Comparison of ENCODE assay signal across 31 mouse cellular contexts in genomic region chr16:96439682-96440081, GRCm38 (mm10). TPM values are rescaled to one million over a fixed set of nuclear protein-coding genes. Genes with fewer than 3 reads are reported as not detected.
DNase-seq lines count a peak whose midpoint lies in the region; ATAC-seq lines count a peak whose summit lies in the region.
"Had no signal": no experiment of that assay in that cellular context is flagged by ENCODE, and none has a peak within 500 bp of the region (broad histone marks: within the 10 kb centered on the region; RNA-seq: fewer than 3 reads in every experiment).

No protein-coding gene starts in this region.

- peak; percentile 33 for DNase-seq in midbrain, embryonic 11.5 days (ENCODE audit: low spot score, missing footprints)
- DNase-seq in midbrain, embryonic 10.5 days (ENCODE audit: low spot score): no peak
- DNase-seq in forebrain, embryonic 11.5 days (ENCODE audit: low spot score): no peak
- DNase-seq in urinary bladder, postnatal 14 days (ENCODE audit: low spot score): no peak
- no peak for DNase-seq in frontal cortex, postnatal 36 days (ENCODE audit: low spot score in 2 of 2)
- DNase-seq: adrenal gland, adult 8-10 months; cerebellum, adult 8-10 months; cerebellum, postnatal 36 days; gastrocnemius, postnatal 14 days; heart, adult 18-20 months; heart, postnatal 14 days; kidney, adult 8-10 months; kidney, postnatal 14 days; lung, postnatal 14 days; right cerebral cortex, postnatal 4 days; thymus, adult 18-20 months; thymus, postnatal 36 days had no signal

- no peak overlapping the region for H3K27ac ChIP-seq in midbrain, embryonic 11.5 days (ENCODE audit: low read depth, low read length)
- H3K27ac ChIP-seq in midbrain, embryonic 10.5 days (replicated peaks): no peak overlapping the region
- H3K27ac ChIP-seq in liver, embryonic 15.5 days (replicated peaks): no peak overlapping the region
- no peak overlapping the region for H3K27ac ChIP-seq in forebrain, embryonic 11.5 days (ENCODE audit: low read depth, low read length)
- H3K27ac ChIP-seq: heart, embryonic 13.5 days; hindbrain, embryonic 14.5 days; liver, embryonic 14.5 days; midbrain, embryonic 15.5 days; neural tube, embryonic 12.5 days; stomach, embryonic 15.5 days had no signal

- no peak for ATAC-seq in midbrain, embryonic 11.5 days (ENCODE audit: low FRiP score)
- ATAC-seq in granulocyte monocyte progenitor cell, adult 5-6 weeks (replicated peaks; ENCODE audit: poor library complexity, severe bottlenecking): peak; percentile 89
- peak; percentile 43 for ATAC-seq in liver, embryonic 15.5 days (ENCODE audit: insufficient read depth)
- ATAC-seq in forebrain, embryonic 11.5 days (replicated peaks; ENCODE audit: low FRiP score): no peak
- ATAC-seq: activated CD4-positive, CD25-positive, alpha-beta regulatory T cell, adult 4 months; inflammation-experienced regulatory T-cells, adult 6 months; midbrain, embryonic 15.5 days had no signal

- no peak overlapping the region for H3K4me3 ChIP-seq in midbrain, embryonic 11.5 days (ENCODE audit: low read depth, low read length)
- H3K4me3 ChIP-seq in midbrain, embryonic 10.5 days: no peak overlapping the region
- H3K4me3 ChIP-seq in liver, embryonic 15.5 days (replicated peaks): no peak overlapping the region
- no peak overlapping the region for H3K4me3 ChIP-seq in forebrain, embryonic 11.5 days (ENCODE audit: low read depth, low read length)
- H3K4me3 ChIP-seq: heart, embryonic 13.5 days; megakaryocyte, embryonic 14.5 days; midbrain, embryonic 15.5 days; neural tube, embryonic 12.5 days; stomach, embryonic 15.5 days had no signal

- no peak overlapping the region for H3K9ac ChIP-seq in midbrain, embryonic 11.5 days (ENCODE audit: low read length)
- no peak overlapping the region for H3K9ac ChIP-seq in liver, embryonic 15.5 days
- H3K9ac ChIP-seq in forebrain, embryonic 11.5 days (ENCODE audit: low read length): no peak overlapping the region
- H3K9ac ChIP-seq: heart, embryonic 13.5 days; hindbrain, embryonic 14.5 days; liver, embryonic 14.5 days; midbrain, embryonic 15.5 days; neural tube, embryonic 12.5 days; stomach, embryonic 15.5 days had no signal

- H3K4me1 ChIP-seq in midbrain, embryonic 11.5 days (ENCODE audit: control insufficient read depth, insufficient read depth, low read length): no peaks in the 10 kb centered on the region
- peaks cover 2% of the 10 kb centered on the region; the same call in 1 of the 2 replicates for H3K4me1 ChIP-seq in midbrain, embryonic 10.5 days
- no peaks in the 10 kb centered on the region for H3K4me1 ChIP-seq in liver, embryonic 15.5 days (replicated peaks)
- no peaks in the 10 kb centered on the region for H3K4me1 ChIP-seq in forebrain, embryonic 11.5 days (replicated peaks; ENCODE audit: control insufficient read depth, insufficient read depth, low read length)
- H3K4me1 ChIP-seq: heart, embryonic 13.5 days; megakaryocyte, embryonic 14.5 days; neural tube, embryonic 12.5 days had no signal

- no peaks in the 10 kb centered on the region for H3K36me3 ChIP-seq in midbrain, embryonic 11.5 days (ENCODE audit: control insufficient read depth, insufficient read depth, low read length)
- no peaks in the 10 kb centered on the region for H3K36me3 ChIP-seq in midbrain, embryonic 10.5 days
- H3K36me3 ChIP-seq in liver, embryonic 15.5 days (replicated peaks): no peaks in the 10 kb centered on the region
- H3K36me3 ChIP-seq in forebrain, embryonic 11.5 days (ENCODE audit: control insufficient read depth, insufficient read depth, low read length): no peaks in the 10 kb centered on the region
- H3K36me3 ChIP-seq: heart, embryonic 13.5 days; midbrain, embryonic 15.5 days; neural tube, embryonic 12.5 days; stomach, embryonic 15.5 days had no signal

- no peak overlapping the region for H3K4me2 ChIP-seq in midbrain, embryonic 11.5 days
- no peak overlapping the region for H3K4me2 ChIP-seq in liver, embryonic 15.5 days
- H3K4me2 ChIP-seq in forebrain, embryonic 11.5 days (ENCODE audit: low read depth, low read length, severe bottlenecking): no peak overlapping the region
- H3K4me2 ChIP-seq: heart, embryonic 13.5 days; hindbrain, embryonic 14.5 days; midbrain, embryonic 15.5 days; neural tube, embryonic 12.5 days; stomach, embryonic 15.5 days had no signal

- no peaks in the 10 kb centered on the region for H3K27me3 ChIP-seq in midbrain, embryonic 11.5 days (ENCODE audit: control insufficient read depth, insufficient read depth, low read length)
- H3K27me3 ChIP-seq in midbrain, embryonic 10.5 days (ENCODE audit: low read depth, poor library complexity, severe bottlenecking): no peaks in the 10 kb centered on the region
- H3K27me3 ChIP-seq in liver, embryonic 15.5 days: no peaks in the 10 kb centered on the region
- H3K27me3 ChIP-seq in forebrain, embryonic 11.5 days (ENCODE audit: control insufficient read depth, insufficient read depth, low read length): no peaks in the 10 kb centered on the region
- H3K27me3 ChIP-seq: heart, embryonic 13.5 days; megakaryocyte, embryonic 14.5 days; midbrain, embryonic 15.5 days; neural tube, embryonic 12.5 days; stomach, embryonic 15.5 days had no signal

- no peaks in the 10 kb centered on the region for H3K9me3 ChIP-seq in midbrain, embryonic 11.5 days (ENCODE audit: control insufficient read depth, low read length)
- H3K9me3 ChIP-seq in midbrain, embryonic 10.5 days (replicated peaks): no peaks in the 10 kb centered on the region
- H3K9me3 ChIP-seq in liver, embryonic 15.5 days (replicated peaks): no peaks in the 10 kb centered on the region
- no peaks in the 10 kb centered on the region for H3K9me3 ChIP-seq in forebrain, embryonic 11.5 days (ENCODE audit: control insufficient read depth, low read length)
- H3K9me3 ChIP-seq: heart, embryonic 13.5 days; megakaryocyte, embryonic 14.5 days; midbrain, embryonic 15.5 days; neural tube, embryonic 12.5 days; stomach, embryonic 15.5 days had no signal

- 83% methylated on average over 4 of the region's 4 CpGs for WGBS in midbrain, embryonic 11.5 days
- 81% methylated on average over 4 of the region's 4 CpGs for WGBS in midbrain, embryonic 10.5 days
- 21% methylated on average over 4 of the region's 4 CpGs for WGBS in liver, embryonic 15.5 days (ENCODE audit: insufficient replicate concordance)
- WGBS in forebrain, embryonic 11.5 days: 76% methylated on average over 4 of the region's 4 CpGs

RNA-seq across cellular contexts. Expression of gene Itgb2l, which starts 3.7 kb away (rescaled TPM):
- not detected in 2 replicates for polyA plus RNA-seq in midbrain, embryonic 11.5 days (2014; fragmentation: Nextera tagmentation; extraction: Ambion mirVana)
- polyA plus RNA-seq in midbrain, embryonic 10.5 days (2016; fragmentation: Nextera tagmentation; extraction: Ambion mirVana): not detected in 2 replicates
- 0.60 and 2.8 TPM in 2 replicates for total RNA-seq in granulocyte monocyte progenitor cell, adult 5-6 weeks (2014; fragmentation: Nextera tagmentation)
- 5.6 and 5.7 TPM in 2 replicates for total RNA-seq in granulocyte monocyte progenitor cell, adult 5-6 weeks (2017)
- polyA plus RNA-seq in liver, embryonic 15.5 days (2015; fragmentation: Nextera tagmentation; extraction: Ambion mirVana): 5.8 and 6.9 TPM in 2 replicates
- not detected in 2 replicates for polyA plus RNA-seq in forebrain, embryonic 11.5 days (2014; fragmentation: Nextera tagmentation; extraction: Ambion mirVana)
- total RNA-seq: adrenal gland, adult 8-10 months; gastrocnemius, postnatal 14 days; heart, adult 18-20 months; heart, postnatal 14 days; layer of hippocampus, adult 18-20 months; left cerebral cortex, postnatal 14 days had no signal
- polyA plus RNA-seq: activated CD4-positive, CD25-positive, alpha-beta regulatory T cell, adult 4 months; forebrain, embryonic 16.5 days; heart, embryonic 13.5 days; hindbrain, embryonic 14.5 days; inflammation-experienced regulatory T-cells, adult 6 months; midbrain, embryonic 15.5 days had no signal

RNA-seq across cellular contexts. Expression of gene Pcp4, which starts 27.7 kb away (rescaled TPM):
- polyA plus RNA-seq in midbrain, embryonic 11.5 days (2014; fragmentation: Nextera tagmentation; extraction: Ambion mirVana): 3.1 and 4.0 TPM in 2 replicates
- 0.99 and 3.4 TPM in 2 replicates for polyA plus RNA-seq in midbrain, embryonic 10.5 days (2016; fragmentation: Nextera tagmentation; extraction: Ambion mirVana)
- not detected in 2 replicates for total RNA-seq in granulocyte monocyte progenitor cell, adult 5-6 weeks (2014; fragmentation: Nextera tagmentation)
- total RNA-seq in granulocyte monocyte progenitor cell, adult 5-6 weeks (2017): not detected in 2 replicates
- polyA plus RNA-seq in liver, embryonic 15.5 days (2015; fragmentation: Nextera tagmentation; extraction: Ambion mirVana): 0.24 TPM in 1 of 2 replicates, not detected in the other
- 7.5 and 9.4 TPM in 2 replicates for polyA plus RNA-seq in forebrain, embryonic 11.5 days (2014; fragmentation: Nextera tagmentation; extraction: Ambion mirVana)
- polyA plus RNA-seq: inflammation-experienced regulatory T-cells, adult 6 months had no signal

Comparison
In these comparisons a context has a peak if more than half of its experiments do, and no peak if none do; other contexts are left out.
1. ATAC-seq: peak in granulocyte monocyte progenitor cell, adult 5-6 weeks (single experiment) and liver, embryonic 15.5 days (single experiment); none in midbrain, embryonic 11.5 days (single experiment) and forebrain, embryonic 11.5 days (single experiment).